Mouse (Mus musculus) lung, embryonic 15.5 days (tissue): ENCODE data around the gene Ppp1r15b. TPM values are rescaled to one million over a fixed set of nuclear protein-coding genes. Genes with fewer than 3 reads are reported as not detected.

Experiments used
- ATAC-seq: fragments of 200-750 bp; cut with Nextera tagmentation; 2 replicates; pipeline ENCODE4 v1.8.0; 2017; ENCODE audit warnings: moderate number of reproducible peaks, borderline replicate concordance; ENCODE audit not compliant: low FRiP score, low TSS enrichment; ENCODE audit errors: extremely low read depth
- H3K27ac ChIP-seq: fragments of 300-500 bp; sonication (generic); 2 replicates; pipeline ENCODE4 v1.5.1; 2015; ENCODE audit warnings: moderate library complexity, mild to moderate bottlenecking, inconsistent platforms
- H3K27me3 ChIP-seq: fragments of 300-500 bp; sonication (generic); 2 replicates; pipeline ENCODE4 v1.6.1; 2015; ENCODE audit warnings: inconsistent platforms
- H3K36me3 ChIP-seq: fragments of 300-500 bp; sonication (generic); 2 replicates; pipeline ENCODE4 v1.6.1; 2015; ENCODE audit warnings: inconsistent platforms
- H3K4me1 ChIP-seq: fragments of 300-500 bp; sonication (generic); 2 replicates; pipeline ENCODE4 v1.6.1; 2015; ENCODE audit warnings: inconsistent platforms
- H3K4me2 ChIP-seq: fragments of 300-500 bp; sonication (generic); 2 replicates; pipeline ENCODE4 v1.6.1; 2015; ENCODE audit warnings: inconsistent platforms, mild to moderate bottlenecking, moderate library complexity
- H3K4me3 ChIP-seq: fragments of 300-500 bp; sonication (generic); 2 replicates; pipeline ENCODE4 v1.5.1; 2015; ENCODE audit warnings: mild to moderate bottlenecking, inconsistent platforms
- H3K9ac ChIP-seq: fragments of 300-500 bp; sonication (generic); 2 replicates; pipeline ENCODE4 v1.6.1; 2015; ENCODE audit warnings: inconsistent platforms
- H3K9me3 ChIP-seq: fragments of 300-500 bp; sonication (generic); 2 replicates; pipeline ENCODE4 v1.6.1; 2016; ENCODE audit warnings: inconsistent platforms
- WGBS: fragments of 180-500 bp; shearing (Covaris S2); methylation state at CpG from one replicate; pipeline ENCODE4 v1.1.7; 2015; 5-methylcytosine and 5-hydroxymethylcytosine counted together
- polyA plus RNA-seq: library from polyadenylated mRNA; unstranded; fragments of >200 nt; fragmentation: Nextera tagmentation; extraction: Ambion mirVana; gene quantifications from 2 replicates; pipeline ENCODE4 v1.2.1, GENCODE M21; 2015

Ppp1r15b gene
- polyA plus RNA-seq, 1 experiment from 2014 or later = 39.2 TPM

DNA sequence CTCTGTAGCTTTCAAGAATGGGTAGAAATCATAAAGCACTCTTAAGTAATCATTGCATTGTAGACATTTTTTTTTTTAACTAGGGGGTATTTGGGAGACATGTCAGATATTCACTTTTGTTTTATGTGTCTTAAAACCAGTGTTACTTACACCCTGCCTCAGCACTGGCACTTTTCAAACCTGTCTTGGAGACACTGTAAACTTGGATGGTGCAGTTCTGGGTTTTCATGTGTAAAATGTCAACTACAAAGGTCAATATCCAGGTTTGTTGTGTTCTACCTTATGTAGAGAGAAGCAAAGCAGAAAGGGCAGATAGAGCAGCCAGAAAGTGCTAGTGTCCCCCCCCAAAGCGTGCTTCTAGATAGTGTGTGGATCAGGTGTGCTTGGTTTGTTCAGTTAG lies 7.5 kb downstream of the Ppp1r15b start:
- Histone ChIP-seq H3K27ac (no peak overlapping the region), H3K4me3 (no peak overlapping the region), H3K9ac (no peak overlapping the region), H3K27me3 (no peaks in the 10 kb centered on the region), H3K36me3 (peaks cover 60% of the 10 kb centered on the region), H3K4me2 (no peak overlapping the region), H3K9me3 (no peaks in the 10 kb centered on the region), H3K4me1 (peaks cover 15% of the 10 kb centered on the region)
- WGBS = 87% methylated on average over 1 of the region's 1 CpGs
- ATAC-seq = no peak

GRCm38 (mm10) chr1:133146014-133147009 lies 15.4 kb downstream of the Ppp1r15b start:
- H3K4me2 ChIP-seq = no peak overlapping the region
- ATAC-seq = 0 out of 2 replicates have a peak, but pooled peaks have one; percentile 49

DNA sequence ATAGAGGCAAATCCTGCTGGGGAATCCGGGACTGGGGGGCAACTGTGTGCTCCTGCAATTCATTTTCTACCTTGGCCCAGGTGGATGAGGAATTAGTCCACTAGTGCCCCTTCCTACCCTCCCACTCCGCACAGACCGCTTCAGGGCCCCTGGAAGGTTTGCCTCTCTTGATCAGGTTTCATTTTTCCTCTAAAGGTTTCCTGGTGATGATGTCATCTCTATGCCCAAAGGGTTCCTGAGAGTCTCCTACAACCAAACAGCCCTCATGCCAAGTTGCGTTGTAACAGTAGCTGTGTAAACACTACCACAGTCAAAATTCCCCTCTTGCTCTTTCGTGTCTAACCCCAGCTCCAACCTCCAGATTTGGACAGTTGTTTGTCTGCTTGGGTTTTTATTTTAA lies 16.4 kb downstream of the Ppp1r15b start:
- no peak overlapping the region for H3K9ac ChIP-seq
- no peak for ATAC-seq
- WGBS = 61% methylated on average over 5 of the region's 5 CpGs

More at GRCm38 (mm10) chr1:133146014-133147009, 15.4 kb downstream of the Ppp1r15b start:
- no peaks in the 10 kb centered on the region for H3K9me3 ChIP-seq
- H3K4me1 ChIP-seq = peaks cover 4% of the 10 kb centered on the region; the same call in 1 of the 2 replicates
- no peak overlapping the region for H3K9ac ChIP-seq
- 54% methylated on average over 22 of the region's 22 CpGs for WGBS
- H3K36me3 ChIP-seq = peaks cover 9% of the 10 kb centered on the region; the same call in 1 of the 2 replicates
- no peak overlapping the region for H3K27ac ChIP-seq
- no peaks in the 10 kb centered on the region for H3K27me3 ChIP-seq
- no peak overlapping the region for H3K4me3 ChIP-seq

DNA sequence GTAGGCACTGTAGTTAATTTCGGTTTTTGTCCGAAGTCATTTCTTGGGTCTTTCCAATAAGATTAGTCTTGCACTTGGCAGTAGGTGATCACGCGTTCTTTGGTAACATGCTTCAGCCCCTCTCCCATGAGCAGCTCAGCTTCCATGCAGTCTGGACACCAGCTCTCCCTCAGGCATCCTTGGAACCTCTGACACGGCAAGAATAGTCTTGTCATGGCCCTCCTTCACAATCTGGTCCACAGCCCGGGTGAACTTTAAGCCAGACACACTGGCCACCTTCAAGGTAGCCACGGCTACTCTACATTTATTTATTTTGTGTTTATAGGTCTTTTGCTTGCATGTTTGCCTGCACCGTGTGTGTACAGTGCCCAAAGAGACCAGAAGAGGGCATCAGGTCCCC lies 17.2 kb downstream of the Ppp1r15b start:
- WGBS = 93% methylated on average over 8 of the region's 8 CpGs
- ATAC-seq = no peak
- H3K36me3 ChIP-seq = no peaks in the 10 kb centered on the region

More for the DNA sequence above, 16.4 kb downstream of the Ppp1r15b start:
- Histone ChIP-seq H3K36me3 (peaks cover 4% of the 10 kb centered on the region; the same call in 1 of the 2 replicates), H3K27ac (no peak overlapping the region), H3K4me3 (no peak overlapping the region), H3K27me3 (no peaks in the 10 kb centered on the region), H3K4me2 (no peak overlapping the region), H3K9me3 (no peaks in the 10 kb centered on the region), H3K4me1 (peaks cover 4% of the 10 kb centered on the region; the same call in 1 of the 2 replicates)

DNA sequence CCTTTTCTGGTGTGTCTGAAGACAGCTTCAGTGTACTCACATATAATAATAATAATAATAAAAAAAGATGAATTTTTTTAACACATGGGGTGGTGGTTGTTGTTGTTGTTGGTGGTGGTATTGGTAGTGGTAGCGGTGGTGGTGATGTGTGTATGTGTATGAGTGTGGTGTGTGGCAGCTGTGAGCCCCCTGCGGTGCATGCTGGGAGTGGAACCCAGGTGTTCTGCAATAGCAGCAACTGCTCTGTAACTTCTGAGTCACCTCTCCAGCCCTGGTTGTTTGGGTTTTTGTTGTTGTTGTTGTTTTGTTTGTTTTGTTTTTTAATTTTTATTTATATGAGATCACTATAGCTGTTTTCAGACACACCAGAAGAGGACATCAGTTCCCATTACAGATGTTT lies 19.6 kb downstream of the Ppp1r15b start:
- no peak for ATAC-seq
- peaks cover 4% of the 10 kb centered on the region; the same call in 1 of the 2 replicates for H3K4me1 ChIP-seq
- no peak overlapping the region for H3K4me2 ChIP-seq
- 94% methylated on average over 2 of the region's 2 CpGs for WGBS
- no peaks in the 10 kb centered on the region for H3K27me3 ChIP-seq
- H3K9ac ChIP-seq = no peak overlapping the region
- no peak overlapping the region for H3K27ac ChIP-seq
- H3K36me3 ChIP-seq = no peaks in the 10 kb centered on the region
- no peak overlapping the region for H3K4me3 ChIP-seq
- H3K9me3 ChIP-seq = no peaks in the 10 kb centered on the region

More for the DNA sequence above, 17.2 kb downstream of the Ppp1r15b start:
- H3K27me3 ChIP-seq = no peaks in the 10 kb centered on the region
- no peaks in the 10 kb centered on the region for H3K9me3 ChIP-seq
- H3K4me3 ChIP-seq = no peak overlapping the region
- H3K9ac ChIP-seq = no peak overlapping the region
- no peak overlapping the region for H3K4me2 ChIP-seq
- H3K4me1 ChIP-seq = peaks cover 4% of the 10 kb centered on the region; the same call in 1 of the 2 replicates
- H3K27ac ChIP-seq = no peak overlapping the region

DNA sequence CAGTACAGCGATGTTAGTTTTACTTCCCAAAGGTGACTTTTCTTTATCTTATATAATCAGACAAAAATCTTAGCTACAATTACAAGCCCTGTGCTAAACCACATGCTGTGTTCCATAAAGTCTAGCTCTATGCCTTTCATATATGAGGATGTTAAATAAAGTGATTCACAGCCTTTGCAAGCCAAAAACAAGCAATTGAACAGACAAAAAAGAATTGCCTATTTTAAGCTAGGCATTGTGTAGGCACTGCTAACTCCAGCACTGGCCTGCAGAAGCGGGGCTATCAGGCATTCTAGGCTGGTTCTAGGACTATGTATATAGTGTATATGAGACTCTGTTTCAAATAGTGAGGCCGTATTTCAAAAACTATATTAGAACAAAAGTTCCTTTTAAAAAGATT lies 21.3 kb downstream of the Ppp1r15b start:
- Histone ChIP-seq H3K4me3 (no peak overlapping the region), H3K4me1 (no peaks in the 10 kb centered on the region), H3K27ac (no peak overlapping the region), H3K9me3 (no peaks in the 10 kb centered on the region), H3K36me3 (no peaks in the 10 kb centered on the region), H3K9ac (no peak overlapping the region), H3K4me2 (no peak overlapping the region), H3K27me3 (peaks cover 7% of the 10 kb centered on the region)
- 90% methylated on average over 3 of the region's 3 CpGs for WGBS
- no peak for ATAC-seq

DNA sequence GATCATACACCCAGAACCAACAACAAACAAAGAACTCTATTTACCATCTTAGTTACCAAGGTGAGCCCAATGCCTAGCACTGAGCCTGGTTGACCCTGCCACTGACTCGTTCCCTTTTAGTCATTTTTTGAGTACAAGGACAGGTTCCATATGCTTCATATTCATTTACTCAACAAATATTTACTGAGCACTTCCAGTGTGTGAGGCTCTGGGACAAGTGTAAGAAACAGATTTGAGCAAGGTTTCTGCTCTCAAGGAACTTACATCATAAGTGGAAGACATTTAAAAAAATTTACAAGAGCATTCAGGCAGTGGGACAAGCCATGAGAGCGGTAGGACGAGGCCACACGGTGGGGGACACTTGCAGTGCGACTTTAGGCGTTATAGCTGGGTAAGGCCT lies 24.3 kb downstream of the Ppp1r15b start:
- WGBS = 52% methylated on average over 6 of the region's 6 CpGs
- Histone ChIP-seq H3K9ac (no peak overlapping the region), H3K4me2 (no peak overlapping the region), H3K4me3 (no peak overlapping the region), H3K36me3 (no peaks in the 10 kb centered on the region), H3K27ac (no peak overlapping the region), H3K4me1 (peaks cover 11% of the 10 kb centered on the region), H3K27me3 (peaks cover 22% of the 10 kb centered on the region), H3K9me3 (no peaks in the 10 kb centered on the region)
- no peak for ATAC-seq

GRCm38 (mm10) chr1:133159128-133159564 lies 28.2 kb downstream of the Ppp1r15b start:
- Histone ChIP-seq H3K4me2 (peak overlapping the region; percentile 47), H3K4me3 (peak overlapping the region; percentile 16; the same call in 1 of the 2 replicates), H3K27ac (peak overlapping the region; percentile 70), H3K36me3 (no peaks in the 10 kb centered on the region), H3K27me3 (peaks cover 59% of the 10 kb centered on the region), H3K4me1 (peaks cover 16% of the 10 kb centered on the region), H3K9me3 (no peaks in the 10 kb centered on the region), H3K9ac (no peak overlapping the region)
- ATAC-seq = peak; percentile 33; the same call in 1 of the 2 replicates
- WGBS = 10% methylated on average over 7 of the region's 7 CpGs

DNA sequence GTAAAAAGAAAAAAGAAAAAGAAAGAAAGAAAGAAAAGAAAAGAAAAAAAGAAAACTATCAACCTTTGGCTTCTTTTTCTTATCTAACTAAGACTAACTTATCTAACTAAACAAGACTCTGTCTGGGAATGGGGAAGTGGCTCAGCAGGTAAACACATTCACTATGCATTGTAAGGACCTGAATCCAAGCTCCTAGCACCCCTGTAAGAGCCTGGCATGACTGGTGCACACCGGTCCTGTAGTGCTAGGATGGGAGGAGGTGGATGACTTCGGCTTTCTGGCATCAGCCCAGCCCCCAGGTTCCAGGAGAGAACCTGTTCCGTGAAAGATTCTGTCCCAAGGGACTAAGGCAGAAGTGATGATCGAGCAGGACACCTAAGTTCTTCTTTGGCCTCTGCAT lies 30.6 kb downstream of the Ppp1r15b start:
- no peak for ATAC-seq
- H3K27me3 ChIP-seq = peaks cover 81% of the 10 kb centered on the region
- no peak overlapping the region for H3K4me3 ChIP-seq
- 46% methylated on average over 4 of the region's 4 CpGs for WGBS
- H3K4me2 ChIP-seq = no peak overlapping the region
- H3K27ac ChIP-seq = no peak overlapping the region
- H3K9me3 ChIP-seq = no peaks in the 10 kb centered on the region
- H3K36me3 ChIP-seq = no peaks in the 10 kb centered on the region
- no peak overlapping the region for H3K9ac ChIP-seq
- H3K4me1 ChIP-seq = peaks cover 23% of the 10 kb centered on the region

- Histone ChIP-seq H3K9me3 (no peaks in the 10 kb centered on the region), H3K27ac (no peak overlapping the region), H3K36me3 (no peaks in the 10 kb centered on the region), H3K4me3 (no peak overlapping the region), H3K4me1 (peaks cover 23% of the 10 kb centered on the region), H3K27me3 (peaks cover 80% of the 10 kb centered on the region), H3K9ac (no peak overlapping the region), H3K4me2 (no peak overlapping the region)
- no peak for ATAC-seq
- WGBS = 59% methylated on average over 10 of the region's 10 CpGs
Measured at GRCm38 (mm10) chr1:133162046-133162445, 31.1 kb downstream of the Ppp1r15b start.

DNA sequence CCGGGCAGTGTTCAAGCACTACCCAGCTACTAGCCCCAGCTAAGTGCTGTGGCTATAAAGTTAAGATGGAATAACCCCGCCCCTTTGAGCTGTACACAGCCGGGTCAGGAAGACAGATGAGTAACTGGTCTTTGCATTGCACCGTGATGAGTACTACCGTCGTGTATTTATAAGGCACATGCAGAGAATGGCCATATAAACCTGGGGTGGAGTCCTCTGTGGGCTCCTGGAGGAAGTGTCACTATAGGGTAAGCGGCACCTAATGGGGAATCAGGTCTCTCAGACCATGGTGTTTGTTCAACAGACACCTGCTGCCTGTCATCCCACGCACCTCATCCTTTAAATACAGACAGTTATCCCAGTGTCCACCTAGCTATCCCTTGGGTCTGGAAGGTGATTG lies 32.0 kb downstream of the Ppp1r15b start:
- Histone ChIP-seq H3K27me3 (peaks cover 80% of the 10 kb centered on the region), H3K9ac (no peak overlapping the region), H3K36me3 (no peaks in the 10 kb centered on the region), H3K27ac (no peak overlapping the region), H3K9me3 (no peaks in the 10 kb centered on the region), H3K4me2 (no peak overlapping the region), H3K4me1 (peaks cover 24% of the 10 kb centered on the region), H3K4me3 (no peak overlapping the region)
- 29% methylated on average over 8 of the region's 8 CpGs for WGBS
- no peak for ATAC-seq
